Mouse (Mus musculus) liver, embryonic 15.5 days (tissue): ENCODE data around the gene Eed. TPM values are rescaled to one million over a fixed set of nuclear protein-coding genes. Genes with fewer than 3 reads are reported as not detected.

ENCODE experiments used
- ATAC-seq: fragments of 200-750 bp; cut with Nextera tagmentation; 2 replicates; pipeline ENCODE4 v1.8.0; 2017; ENCODE audit warnings: moderate number of reproducible peaks, mild to moderate bottlenecking, moderate library complexity; ENCODE audit not compliant: insufficient read depth
- H3K27ac ChIP-seq: fragments of 300-500 bp; sonication (generic); replicated peaks from 2 replicates; pipeline ENCODE4 v1.5.1; 2015; ENCODE audit warnings: mild to moderate bottlenecking, inconsistent platforms
- H3K27me3 ChIP-seq: fragments of 300-500 bp; sonication (generic); 2 replicates; pipeline ENCODE4 v1.6.1; 2015; ENCODE audit warnings: mild to moderate bottlenecking, inconsistent platforms
- H3K36me3 ChIP-seq: fragments of 300-500 bp; sonication (generic); replicated peaks from 2 replicates; pipeline ENCODE4 v1.6.1; 2015; ENCODE audit warnings: moderate library complexity, mild to moderate bottlenecking, inconsistent platforms
- H3K4me1 ChIP-seq: fragments of 300-500 bp; sonication (generic); replicated peaks from 2 replicates; pipeline ENCODE4 v1.6.1; 2015; ENCODE audit warnings: inconsistent platforms
- H3K4me2 ChIP-seq: fragments of 300-500 bp; sonication (generic); 2 replicates; pipeline ENCODE4 v1.6.1; 2015; ENCODE audit warnings: moderate library complexity, mild to moderate bottlenecking, inconsistent platforms
- H3K4me3 ChIP-seq: fragments of 300-500 bp; sonication (generic); replicated peaks from 2 replicates; pipeline ENCODE4 v1.5.1; 2015; ENCODE audit warnings: mild to moderate bottlenecking, inconsistent platforms
- H3K9ac ChIP-seq: fragments of 300-500 bp; sonication (generic); 2 replicates; pipeline ENCODE4 v1.6.1; 2015; ENCODE audit warnings: moderate library complexity, mild to moderate bottlenecking, inconsistent platforms
- H3K9me3 ChIP-seq: fragments of 300-500 bp; sonication (generic); replicated peaks from 2 replicates; pipeline ENCODE4 v1.6.1; 2016; ENCODE audit warnings: inconsistent platforms
- WGBS: fragments of 180-500 bp; shearing (Covaris S2); methylation state at CpG from one replicate; pipeline ENCODE4 v1.1.7; 2015; ENCODE audit warnings: mixed read lengths; ENCODE audit not compliant: insufficient replicate concordance; 5-methylcytosine and 5-hydroxymethylcytosine counted together
- polyA plus RNA-seq: library from polyadenylated mRNA; unstranded; fragments of >200 nt; fragmentation: Nextera tagmentation; extraction: Ambion mirVana; gene quantifications from 2 replicates; pipeline ENCODE4 v1.2.1, GENCODE M21; 2015

Gene Eed
- polyA plus RNA-seq, 1 experiment from 2014 or later, result 31.8 TPM

DNA sequence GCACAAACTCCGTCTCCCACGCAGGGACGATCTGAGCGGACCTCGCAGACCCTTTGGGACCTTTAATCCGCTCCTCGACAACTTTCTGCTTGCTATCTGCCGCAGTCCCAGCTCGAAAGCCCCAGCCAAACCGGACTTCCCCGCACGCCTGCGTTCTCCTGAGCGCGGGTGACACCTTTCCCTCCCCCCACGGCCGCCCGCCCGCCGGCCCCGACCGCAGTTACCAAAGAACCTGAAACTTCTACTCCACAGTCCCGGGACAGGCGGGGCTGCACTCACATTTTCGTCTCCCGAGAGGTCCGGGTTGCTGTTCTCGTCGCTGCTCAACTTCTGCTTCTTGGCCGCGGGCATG is 674 bp downstream of the Eed start:
- peak overlapping the region; percentile 92 for H3K4me2 ChIP-seq
- H3K4me3 ChIP-seq, result peak overlapping the region; percentile 99
- ATAC-seq, result peak; percentile 45
- under 1% methylated on average over 31 of the region's 31 CpGs for WGBS
- peaks cover 31% of the 10 kb centered on the region for H3K4me1 ChIP-seq
- peak overlapping the region; percentile 96 for H3K9ac ChIP-seq
- H3K9me3 ChIP-seq, result no peaks in the 10 kb centered on the region
- peak overlapping the region; percentile 99 for H3K27ac ChIP-seq
- H3K36me3 ChIP-seq, result peaks cover 18% of the 10 kb centered on the region
- H3K27me3 ChIP-seq, result no peaks in the 10 kb centered on the region

DNA sequence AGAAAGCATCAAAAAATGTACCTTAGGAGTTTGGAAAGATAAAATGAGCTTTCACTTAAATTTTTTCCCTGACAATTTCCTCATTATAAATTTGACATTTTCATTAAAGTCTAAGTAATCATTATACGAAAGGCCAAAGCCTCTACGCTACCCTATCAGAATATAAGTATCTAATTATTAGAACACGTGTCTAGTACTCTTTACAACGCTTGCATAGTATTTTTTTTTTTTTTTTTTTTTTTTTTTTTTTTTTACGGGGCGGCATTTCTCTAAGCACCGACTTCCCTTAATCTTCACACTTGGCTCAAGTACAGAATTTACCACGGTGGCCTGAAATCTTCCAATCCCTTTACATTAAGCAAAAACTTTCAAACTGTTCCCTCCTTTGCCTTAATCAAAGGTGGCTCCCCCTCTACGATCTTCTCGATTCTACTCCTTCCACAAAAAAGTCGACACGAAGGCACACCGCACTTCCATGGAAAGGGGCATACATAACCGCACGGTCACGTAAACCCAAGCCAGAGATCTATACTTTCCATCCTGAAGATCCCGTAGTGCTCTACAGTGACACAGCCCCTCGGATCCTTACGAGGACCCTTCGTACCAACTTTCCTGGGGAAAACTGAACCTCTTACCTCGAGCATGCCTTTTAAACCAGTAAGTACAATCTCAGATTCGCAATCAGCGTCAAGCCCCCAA is 1.2 kb downstream of the Eed start:
- Histone ChIP-seq H3K4me2 (peak overlapping the region; percentile 92), H3K9me3 (no peaks in the 10 kb centered on the region), H3K27me3 (no peaks in the 10 kb centered on the region), H3K4me3 (peak overlapping the region; percentile 99), H3K9ac (peak overlapping the region; percentile 96), H3K4me1 (peaks cover 31% of the 10 kb centered on the region), H3K36me3 (peaks cover 22% of the 10 kb centered on the region), H3K27ac (peak overlapping the region; percentile 99)
- WGBS, result 3% methylated on average over 23 of the region's 23 CpGs
- ATAC-seq, result 0 out of 2 replicates have a peak, but pooled peaks have one; percentile 4

- H3K4me1 ChIP-seq, result peaks cover 23% of the 10 kb centered on the region
- H3K9me3 ChIP-seq, result no peaks in the 10 kb centered on the region
- H3K4me3 ChIP-seq, result no peak overlapping the region
- H3K27ac ChIP-seq, result no peak overlapping the region
- H3K36me3 ChIP-seq, result peaks cover 49% of the 10 kb centered on the region
- H3K27me3 ChIP-seq, result no peaks in the 10 kb centered on the region
- H3K9ac ChIP-seq, result no peak overlapping the region
- H3K4me2 ChIP-seq, result no peak overlapping the region
- WGBS, result 89% methylated on average over 7 of the region's 7 CpGs
- no peak for ATAC-seq
These were observed 4.0 kb downstream of the Eed start for GRCm38 (mm10) chr7:89976796-89977195.

DNA sequence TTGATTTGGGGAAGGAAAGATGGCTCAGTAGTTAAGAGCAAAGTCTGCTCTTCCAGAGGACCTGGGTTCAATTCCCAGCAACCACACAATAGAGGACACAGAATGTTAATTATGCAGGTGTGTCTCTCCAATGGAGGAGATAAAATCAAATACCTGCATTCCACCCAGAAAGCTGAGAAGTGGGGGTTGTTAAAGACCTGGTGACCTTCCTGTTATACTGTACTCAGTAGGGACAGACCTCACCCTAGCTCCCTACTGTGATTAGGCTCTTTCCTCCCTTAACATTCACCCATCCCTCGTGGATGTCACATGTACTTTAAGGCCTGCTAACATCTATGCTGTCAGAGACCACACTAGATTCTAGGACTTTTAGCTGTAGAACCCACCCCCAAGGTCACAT is 5.2 kb downstream of the Eed start:
- Histone ChIP-seq H3K36me3 (peaks cover 58% of the 10 kb centered on the region), H3K9ac (no peak overlapping the region), H3K4me3 (no peak overlapping the region), H3K27ac (no peak overlapping the region), H3K9me3 (no peaks in the 10 kb centered on the region), H3K4me2 (no peak overlapping the region), H3K4me1 (peaks cover 17% of the 10 kb centered on the region), H3K27me3 (no peaks in the 10 kb centered on the region)
- 79% methylated on average over 1 of the region's 1 CpGs for WGBS
- ATAC-seq, result no peak

- H3K4me3 ChIP-seq, result no peak overlapping the region
- H3K9me3 ChIP-seq, result no peaks in the 10 kb centered on the region
- no peak overlapping the region for H3K27ac ChIP-seq
- ATAC-seq, result no peak
- peaks cover 87% of the 10 kb centered on the region for H3K36me3 ChIP-seq
- no peak overlapping the region for H3K9ac ChIP-seq
- H3K4me1 ChIP-seq, result peaks cover 16% of the 10 kb centered on the region
- no peaks in the 10 kb centered on the region for H3K27me3 ChIP-seq
- 56% methylated on average over 2 of the region's 2 CpGs for WGBS
- no peak overlapping the region for H3K4me2 ChIP-seq
These were observed 13.5 kb downstream of the Eed start for GRCm38 (mm10) chr7:89967235-89967634.

DNA sequence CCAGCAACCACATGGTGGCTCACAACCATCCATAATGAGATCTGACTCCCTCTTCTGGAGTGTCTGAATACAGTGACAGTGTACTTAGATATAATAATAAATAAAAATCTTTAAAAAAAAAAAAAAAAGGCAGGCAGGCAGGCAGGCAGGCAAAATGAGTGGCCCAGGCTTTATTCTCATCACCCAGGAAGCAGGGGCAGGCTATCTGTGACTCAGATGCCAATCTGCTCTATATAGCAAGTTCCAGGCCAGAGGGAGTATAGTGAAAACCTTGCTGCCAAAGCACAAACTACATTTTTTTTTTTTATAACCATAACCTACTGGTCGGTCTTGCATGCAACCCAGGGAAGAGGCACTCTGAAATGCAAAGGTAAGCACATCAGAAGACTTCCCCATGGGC is 14.0 kb downstream of the Eed start:
- no peaks in the 10 kb centered on the region for H3K9me3 ChIP-seq
- H3K27ac ChIP-seq, result no peak overlapping the region
- no peaks in the 10 kb centered on the region for H3K27me3 ChIP-seq
- no peak overlapping the region for H3K4me3 ChIP-seq
- 66% methylated on average over 1 of the region's 1 CpGs for WGBS
- H3K36me3 ChIP-seq, result peaks cover 87% of the 10 kb centered on the region
- peaks cover 16% of the 10 kb centered on the region for H3K4me1 ChIP-seq
- no peak overlapping the region for H3K9ac ChIP-seq
- ATAC-seq, result no peak
- no peak overlapping the region for H3K4me2 ChIP-seq

DNA sequence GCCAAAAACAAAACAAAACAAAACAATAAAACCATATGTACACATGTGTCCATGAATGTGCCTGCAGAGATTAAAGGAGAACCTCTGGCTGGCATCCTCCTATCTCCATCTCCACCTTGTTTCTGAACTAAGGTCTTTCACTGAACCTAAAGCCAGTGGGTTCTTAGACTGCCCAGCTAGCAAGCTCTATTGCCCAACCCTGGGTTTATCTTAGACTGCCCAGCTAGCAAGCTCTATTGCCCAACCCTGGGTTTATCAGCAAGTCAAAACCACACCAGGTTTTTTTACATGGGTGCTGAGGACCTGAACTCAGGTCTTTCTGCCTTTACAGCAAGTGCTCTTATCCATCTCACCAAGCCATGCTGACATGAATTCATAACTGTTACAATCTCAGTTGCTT is 17.6 kb downstream of the Eed start:
- no peak overlapping the region for H3K9ac ChIP-seq
- no peaks in the 10 kb centered on the region for H3K9me3 ChIP-seq
- no peaks in the 10 kb centered on the region for H3K27me3 ChIP-seq
- peaks cover 16% of the 10 kb centered on the region for H3K4me1 ChIP-seq
- H3K27ac ChIP-seq, result no peak overlapping the region; the same call in 1 of the 2 replicates
- H3K4me3 ChIP-seq, result no peak overlapping the region
- no peak overlapping the region for H3K4me2 ChIP-seq
- peaks cover 87% of the 10 kb centered on the region for H3K36me3 ChIP-seq
- ATAC-seq, result peak; percentile 91

DNA sequence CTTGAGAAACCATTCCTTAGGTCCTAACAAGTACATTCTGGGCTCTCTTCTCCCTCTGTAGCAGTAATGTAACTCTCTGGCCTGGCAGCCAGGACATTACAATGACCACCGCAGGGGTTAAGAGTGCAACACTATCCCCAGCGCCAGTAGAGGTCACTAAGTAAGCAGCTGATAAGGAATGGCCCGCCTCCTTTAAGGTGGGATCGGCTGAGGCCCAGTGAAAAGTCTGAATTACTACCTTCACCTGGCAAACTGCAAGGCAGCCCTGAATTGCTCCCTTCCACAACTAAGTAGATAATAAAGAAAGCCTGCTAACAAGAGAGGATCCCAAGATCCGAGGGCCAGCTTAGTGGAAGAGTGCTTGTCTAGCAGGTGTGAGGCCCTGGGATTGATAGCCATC is 23.5 kb downstream of the Eed start:
- H3K36me3 ChIP-seq, result peaks cover 81% of the 10 kb centered on the region
- H3K27me3 ChIP-seq, result no peaks in the 10 kb centered on the region
- 57% methylated on average over 5 of the region's 5 CpGs for WGBS
- H3K9me3 ChIP-seq, result no peaks in the 10 kb centered on the region
- peaks cover 6% of the 10 kb centered on the region for H3K4me1 ChIP-seq
- no peak overlapping the region for H3K27ac ChIP-seq
- ATAC-seq, result no peak
- H3K4me3 ChIP-seq, result no peak overlapping the region
- H3K4me2 ChIP-seq, result no peak overlapping the region
- no peak overlapping the region for H3K9ac ChIP-seq

DNA sequence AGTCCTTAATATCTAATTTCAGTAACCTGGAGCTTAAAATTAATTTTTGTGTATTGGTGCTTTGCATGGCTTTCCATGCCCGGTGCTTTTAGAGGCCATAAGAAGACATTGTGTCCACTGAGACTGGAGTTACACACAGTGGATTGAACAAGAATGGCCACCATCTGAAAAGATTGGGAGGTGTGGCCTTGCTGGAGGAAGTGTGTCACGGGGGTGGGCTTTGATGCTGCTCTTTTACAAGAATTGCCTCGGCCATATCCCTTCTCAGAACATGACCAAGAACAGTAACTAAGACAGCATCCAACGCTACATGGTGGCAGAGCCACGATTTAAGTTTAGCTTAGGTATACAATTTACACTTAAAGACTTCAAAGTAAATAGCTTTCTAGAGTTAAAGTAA is 26.5 kb downstream of the Eed start:
- Histone ChIP-seq H3K36me3 (peaks cover 56% of the 10 kb centered on the region), H3K4me2 (no peak overlapping the region)
- 69% methylated on average over 5 of the region's 5 CpGs for WGBS

DNA sequence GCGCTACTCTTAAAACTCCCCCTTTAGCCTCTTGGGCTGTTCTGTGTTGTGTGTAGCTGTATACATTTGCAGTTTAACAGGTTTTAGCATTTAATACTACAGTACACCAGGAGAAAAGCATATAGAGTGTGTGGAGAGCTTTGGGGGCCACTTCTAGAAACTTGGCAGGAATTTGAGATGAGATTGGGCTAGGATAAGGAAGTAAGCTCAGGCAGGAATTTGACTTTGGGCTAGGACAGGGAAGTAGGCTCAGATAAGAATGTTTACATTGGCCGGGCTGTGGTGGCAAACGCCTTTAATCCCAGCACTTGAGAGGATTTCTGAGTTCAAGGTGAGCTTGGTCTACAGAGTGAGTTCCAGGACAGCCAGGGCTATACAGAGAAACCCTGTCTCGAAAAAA is 31.4 kb downstream of the Eed start:
- no peak for ATAC-seq
- Histone ChIP-seq H3K4me1 (no peaks in the 10 kb centered on the region), H3K9me3 (no peaks in the 10 kb centered on the region), H3K4me2 (no peak overlapping the region), H3K27me3 (no peaks in the 10 kb centered on the region), H3K9ac (no peak overlapping the region), H3K36me3 (peaks cover 10% of the 10 kb centered on the region), H3K4me3 (no peak overlapping the region), H3K27ac (no peak overlapping the region)
- 41% methylated on average over 4 of the region's 4 CpGs for WGBS

More for the DNA sequence above, 26.5 kb downstream of the Eed start:
- Histone ChIP-seq H3K9ac (no peak overlapping the region), H3K9me3 (no peaks in the 10 kb centered on the region), H3K27ac (no peak overlapping the region), H3K4me1 (peaks cover 6% of the 10 kb centered on the region), H3K27me3 (no peaks in the 10 kb centered on the region), H3K4me3 (no peak overlapping the region)
- ATAC-seq, result no peak

DNA sequence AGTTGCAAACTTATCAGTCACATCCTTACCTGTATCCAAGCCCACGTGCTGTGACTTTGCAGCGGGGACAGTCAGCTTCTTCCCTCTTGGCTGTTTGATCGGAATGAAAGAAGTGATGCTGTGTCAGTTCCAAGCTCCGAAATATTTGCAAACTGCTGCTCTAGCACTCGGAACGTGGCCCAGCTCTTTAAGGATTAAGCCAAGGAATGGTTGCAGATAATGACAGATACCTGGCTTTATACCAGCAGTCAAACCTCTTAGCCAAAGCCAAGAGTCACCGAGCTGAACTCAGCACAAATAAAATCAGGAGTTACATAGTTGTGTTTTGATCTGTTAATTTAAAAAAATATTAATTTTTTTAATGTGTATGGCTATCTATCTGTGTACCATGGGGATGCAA is 32.8 kb downstream of the Eed start:
- Histone ChIP-seq H3K27ac (no peak overlapping the region), H3K9me3 (no peaks in the 10 kb centered on the region), H3K4me2 (no peak overlapping the region), H3K4me3 (no peak overlapping the region), H3K9ac (no peak overlapping the region), H3K27me3 (no peaks in the 10 kb centered on the region), H3K4me1 (no peaks in the 10 kb centered on the region), H3K36me3 (0 out of 2 replicates have a peak, but pooled peaks cover 2% of the 10 kb centered on the region)
- 70% methylated on average over 7 of the region's 7 CpGs for WGBS
- ATAC-seq, result no peak
